Mouse (Mus musculus) MEL (cell line): ENCODE measurements at regions not wholly inside any gene's neighbourhood (a gene's known extent, or its start where the extent isn't known, plus 50 kb on each side); places are given as distances from the start of the nearest gene placed in this dataset.

Experiments used
- DNase-seq: peaks from one replicate; pipeline ENCODE4 v3.0.0; 2011; ENCODE audit warnings: low read depth, low spot score
- H3K27ac ChIP-seq: 2 replicates; pipeline ENCODE4 v1.5.1; 2012; ENCODE audit warnings: low read depth, mild to moderate bottlenecking, control low read depth, low read length, moderate library complexity; ENCODE audit not compliant: control insufficient read depth
- H3K27me3 ChIP-seq, 2 experiments: fragments of 150-350 bp in 1 of 2; sonication (generic) in 1 of 2; 2 replicates each; pipeline ENCODE4 v1.6.1; 2012; ENCODE audit warnings: low read length in 2 of 2, mild to moderate bottlenecking in 2 of 2, improper control_type of control experiment in 1 of 2, moderate library complexity in 1 of 2; ENCODE audit not compliant: insufficient read depth in 2 of 2, control insufficient read depth in 1 of 2
- H3K36me3 ChIP-seq, 2 experiments: 2 replicates each; pipeline ENCODE4 v1.6.1; 2012 to 2014; ENCODE audit warnings: low read length in 2 of 2, improper control_type of control experiment in 1 of 2, inconsistent platforms in 1 of 2, mild to moderate bottlenecking in 1 of 2; ENCODE audit not compliant: insufficient read depth in 2 of 2, control insufficient read depth in 1 of 2
- H3K4me1 ChIP-seq, 2 experiments: fragments of 150-350 bp in 1 of 2; sonication (generic) in 1 of 2; 2 replicates each; pipeline ENCODE4 v1.6.1; 2012; ENCODE audit warnings: low read length in 2 of 2, improper control_type of control experiment in 1 of 2, mild to moderate bottlenecking in 1 of 2; ENCODE audit not compliant: insufficient read depth in 2 of 2, control insufficient read depth in 1 of 2
- H3K4me3 ChIP-seq, 2 experiments: fragments of 150-350 bp in 1 of 2; sonication (generic) in 1 of 2; 2 replicates each; pipeline ENCODE4 v1.5.1; 2012; ENCODE audit warnings: low read depth in 2 of 2, low read length in 2 of 2, mild to moderate bottlenecking in 2 of 2, moderate library complexity in 2 of 2, control low read depth in 1 of 2, improper control_type of control experiment in 1 of 2; ENCODE audit not compliant: control insufficient read depth in 1 of 2, insufficient read depth in 1 of 2
- H3K79me2 ChIP-seq: 2 replicates; pipeline ENCODE4 v1.6.1; 2012; ENCODE audit warnings: mild to moderate bottlenecking, low read length, moderate library complexity; ENCODE audit not compliant: control insufficient read depth, poor library complexity, insufficient read depth
- H3K9ac ChIP-seq: 2 replicates; pipeline ENCODE4 v1.6.1; 2012; ENCODE audit warnings: low read depth, mild to moderate bottlenecking, control low read depth, low read length, moderate library complexity; ENCODE audit not compliant: control insufficient read depth, poor library complexity, severe bottlenecking
- H3K9me3 ChIP-seq: fragments of 150-350 bp; sonication (generic); replicated peaks from 2 replicates; pipeline ENCODE4 v1.6.1; 2012; ENCODE audit warnings: mild to moderate bottlenecking, low read length, improper control_type of control experiment, moderate library complexity; ENCODE audit not compliant: insufficient read depth
- BHLHE40 ChIP-seq: IDR thresholded peaks from 2 replicates; pipeline ENCODE4 v1.6.1; 2012; ENCODE audit warnings: low read depth, mild to moderate bottlenecking, inconsistent platforms, low read length, improper control_type of control experiment, borderline replicate concordance
- CHD2 ChIP-seq: IDR thresholded peaks from 2 replicates; pipeline ENCODE4 v1.6.1; 2011; ENCODE audit warnings: low read length, improper control_type of control experiment
- EP300 ChIP-seq, 2 experiments: IDR thresholded peaks; 2 replicates each; pipeline ENCODE4 v1.6.1; 2011; ENCODE audit warnings: improper control_type of control experiment in 2 of 2, low read length in 2 of 2, low read depth in 1 of 2, mild to moderate bottlenecking in 1 of 2
- ETS1 ChIP-seq: IDR thresholded peaks from 2 replicates; pipeline ENCODE4 v1.6.1; 2012; ENCODE audit warnings: low read depth, mild to moderate bottlenecking, inconsistent platforms, low read length, improper control_type of control experiment, moderate library complexity
- GABPA ChIP-seq: IDR thresholded peaks from 2 replicates; pipeline ENCODE4 v1.6.1; 2012; ENCODE audit warnings: low read depth, mild to moderate bottlenecking, inconsistent platforms, low read length, improper control_type of control experiment, moderate library complexity
- GATA1 ChIP-seq: IDR thresholded peaks from 2 replicates; pipeline ENCODE4 v1.6.1; 2011; ENCODE audit warnings: low read depth, low read length, improper control_type of control experiment
- JUND ChIP-seq: IDR thresholded peaks from 2 replicates; pipeline ENCODE4 v1.6.1; 2011; ENCODE audit warnings: low read depth, mild to moderate bottlenecking, improper control_type of control experiment, low read length
- MAFK ChIP-seq: IDR thresholded peaks from 2 replicates; pipeline ENCODE4 v1.6.1; 2011; ENCODE audit warnings: low read depth, mild to moderate bottlenecking, low read length, improper control_type of control experiment, borderline replicate concordance
- MAX ChIP-seq: IDR thresholded peaks from 2 replicates; pipeline ENCODE4 v1.6.1; 2011; ENCODE audit warnings: low read length, improper control_type of control experiment
- MAZ ChIP-seq: IDR thresholded peaks from 2 replicates; pipeline ENCODE4 v1.6.1; 2012; ENCODE audit warnings: low read depth, mild to moderate bottlenecking, inconsistent platforms, low read length, improper control_type of control experiment
- MEF2A ChIP-seq: IDR thresholded peaks from 2 replicates; pipeline ENCODE4 v1.6.1; 2014; ENCODE audit warnings: low read depth, mild to moderate bottlenecking, inconsistent platforms, low read length, improper control_type of control experiment; ENCODE audit not compliant: poor library complexity, insufficient replicate concordance, severe bottlenecking; ENCODE audit errors: extremely low read depth
- NELFE ChIP-seq: IDR thresholded peaks from 2 replicates; pipeline ENCODE4 v1.6.1; 2011; ENCODE audit warnings: low read depth, low read length, improper control_type of control experiment
- RAD21 ChIP-seq: IDR thresholded peaks from 2 replicates; pipeline ENCODE4 v1.6.1; 2011; ENCODE audit warnings: mild to moderate bottlenecking, low read depth, low read length, improper control_type of control experiment
- RCOR1 ChIP-seq: IDR thresholded peaks from 2 replicates; pipeline ENCODE4 v1.6.1; 2012; ENCODE audit warnings: low read depth, mild to moderate bottlenecking, inconsistent platforms, low read length, improper control_type of control experiment
- SIN3A ChIP-seq: IDR thresholded peaks from 2 replicates; pipeline ENCODE4 v1.6.1; 2012; ENCODE audit warnings: low read length, improper control_type of control experiment, inconsistent platforms
- TAL1 ChIP-seq: IDR thresholded peaks from 2 replicates; pipeline ENCODE4 v1.6.1; 2012; ENCODE audit warnings: mild to moderate bottlenecking, inconsistent platforms, low read length, moderate library complexity, mixed read lengths
- TBP ChIP-seq: IDR thresholded peaks from 2 replicates; pipeline ENCODE4 v1.8.0; 2011; ENCODE audit warnings: low read depth, low read length, improper control_type of control experiment
- TCF12 ChIP-seq: IDR thresholded peaks from 2 replicates; pipeline ENCODE4 v1.6.1; 2014; ENCODE audit warnings: low read depth, mild to moderate bottlenecking, inconsistent platforms, low read length, improper control_type of control experiment, moderate library complexity
- USF1 ChIP-seq: IDR thresholded peaks from 2 replicates; pipeline ENCODE4 v1.6.1; 2014; ENCODE audit warnings: low read depth, mild to moderate bottlenecking, inconsistent platforms, low read length, improper control_type of control experiment, moderate library complexity
- ZKSCAN1 ChIP-seq: IDR thresholded peaks from 2 replicates; pipeline ENCODE4 v1.6.1; 2012; ENCODE audit warnings: low read depth, mild to moderate bottlenecking, inconsistent platforms, low read length, improper control_type of control experiment, moderate library complexity
- ZNF384 ChIP-seq: IDR thresholded peaks from 2 replicates; pipeline ENCODE4 v1.6.1; 2012; ENCODE audit warnings: low read depth, mild to moderate bottlenecking, inconsistent platforms, low read length, improper control_type of control experiment

DNA sequence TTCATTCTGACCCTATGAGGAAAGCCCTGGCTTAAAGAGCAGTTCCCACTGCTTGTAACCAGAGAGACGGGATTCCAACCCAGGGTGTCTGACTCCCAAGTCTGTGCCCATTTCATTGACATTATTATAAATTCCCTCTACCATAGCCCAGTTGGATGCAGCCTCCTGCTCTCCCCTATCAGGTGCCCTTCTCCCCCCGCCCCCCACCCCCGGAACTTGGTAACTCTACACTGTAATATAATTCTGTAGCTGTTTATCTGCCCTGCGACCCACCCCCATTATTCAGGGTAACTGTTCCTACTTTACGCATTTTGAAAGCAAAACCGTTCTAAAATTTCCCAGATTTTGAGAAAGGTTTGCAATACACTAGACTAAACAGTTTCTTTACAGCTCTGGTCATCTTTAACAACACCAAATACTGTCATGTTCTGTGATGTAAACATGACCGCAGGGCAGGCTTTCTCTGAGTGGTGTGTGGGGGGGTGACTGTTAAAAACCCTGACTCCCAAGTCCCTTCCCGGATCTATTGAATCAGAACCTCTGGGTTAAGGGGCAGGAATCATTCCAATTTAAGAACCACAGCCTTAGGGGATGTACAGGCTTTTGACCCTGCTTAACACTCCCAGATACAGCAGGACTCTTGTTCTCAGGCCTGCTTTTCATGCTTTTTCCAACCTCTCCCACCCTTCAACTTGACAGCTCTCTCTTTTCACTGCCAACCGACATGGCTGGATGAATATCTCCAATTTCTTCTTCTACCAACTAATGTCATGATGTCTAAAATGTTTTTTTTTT is 283.8 kb downstream of the Dhx15 start:
- no peaks in the 10 kb centered on the region for H3K36me3 ChIP-seq
- H3K9me3 ChIP-seq: no peaks in the 10 kb centered on the region
- no peaks in the 10 kb centered on the region for H3K79me2 ChIP-seq
- TF ChIP-seq RAD21: no peak
- TF ChIP-seq ZNF384: peak; percentile 25; the same call in 1 of the 2 replicates
- TF ChIP-seq, all 39 proteins: peak for 1
- Histone ChIP-seq H3K27ac (no peak overlapping the region), H3K4me3 (no peak overlapping the region), H3K27me3 (no peaks in the 10 kb centered on the region), H3K4me1 (no peaks in the 10 kb centered on the region), H3K9ac (no peak overlapping the region)
- no peak for DNase-seq

DNA sequence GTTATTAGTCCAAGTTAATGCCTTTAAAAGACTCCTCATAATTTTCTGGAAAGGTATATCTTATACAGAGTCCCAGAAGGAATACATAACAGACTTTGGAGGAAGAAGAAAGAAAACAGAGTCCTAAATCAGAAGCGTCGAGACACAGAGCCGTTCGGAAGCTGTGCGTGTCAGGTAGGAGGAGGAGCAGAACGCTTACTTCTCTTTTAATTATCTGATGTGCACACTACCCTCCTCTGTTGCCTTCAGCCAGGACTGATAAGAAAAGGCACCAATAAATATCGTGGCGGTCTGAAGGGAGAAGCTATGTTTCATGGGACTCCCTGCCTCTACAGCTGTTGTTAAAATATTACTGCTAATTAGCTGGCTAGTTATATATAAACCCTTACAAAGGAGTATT is 296.2 kb downstream of the Dhx15 start:
- peak overlapping the region; percentile 29 to 37 for H3K4me3 ChIP-seq
- H3K27me3 ChIP-seq: no peaks in the 10 kb centered on the region
- H3K4me1 ChIP-seq: peaks cover 0 to 17% of the 10 kb centered on the region in 2 experiments; a peak in 3 of 4 replicates
- TF ChIP-seq SIN3A (peak; percentile 68; the same call in 1 of the 2 replicates), TCF12 (peak; percentile 94), RCOR1 (peak; percentile 30; the same call in 1 of the 2 replicates), NELFE (no peak), MEF2A (no peak), ETS1 (peak; percentile 92), GABPA (no peak), BHLHE40 (peak; percentile 36; the same call in 1 of the 2 replicates), ZKSCAN1 (no peak), EP300 (IDR thresholded peaks at IDR 0.05; ENCODE audit: low read depth in 1 of 2, low read length in 2 of 2) (peak; percentile 89 to 90), GATA1 (peak; percentile 99), MAFK (no peak), MAX (peak; percentile 64; the same call in 1 of the 2 replicates), TBP (peak; percentile 68), USF1 (no peak), CHD2 (no peak), MAZ (no peak), JUND (no peak), TAL1 (peak; percentile 80)
- TF ChIP-seq, all 39 proteins: peak for 10
- Histone ChIP-seq H3K9ac (peak overlapping the region; percentile 47), H3K9me3 (no peaks in the 10 kb centered on the region), H3K79me2 (no peaks in the 10 kb centered on the region), H3K27ac (peak overlapping the region; percentile 74), H3K36me3 (peaks cover 0 to 19% of the 10 kb centered on the region in 2 experiments; a peak in 2 of 4 replicates)
- DNase-seq: peak; percentile 87
